Mouse (Mus musculus) NIH3T3 (cell line): ENCODE measurements at regions not wholly inside any gene's neighbourhood (a gene's known extent, or its start where the extent isn't known, plus 50 kb on each side); places are given as distances from the start of the nearest gene placed in this dataset.

ENCODE experiments used
- DNase-seq: peaks from one replicate; pipeline ENCODE4 v3.0.0-alpha.2; 2012; ENCODE audit warnings: low read depth

- no peak for DNase-seq
Measured at GRCm38 (mm10) chr12:78099761-78100160, 94.3 kb upstream of the Gm6657 start.

GRCm38 (mm10) chr12:78100756-78101155, 93.3 kb upstream of the Gm6657 start:
- DNase-seq = no peak

GRCm38 (mm10) chr12:78109931-78110330, 84.1 kb upstream of the Gm6657 start:
- DNase-seq = no peak

GRCm38 (mm10) chr12:78118131-78118530, 75.9 kb upstream of the Gm6657 start:
- no peak for DNase-seq

GRCm38 (mm10) chr12:78119246-78119645, 74.8 kb upstream of the Gm6657 start:
- peak; percentile 20 for DNase-seq

- DNase-seq = no peak
Measured at GRCm38 (mm10) chr12:78119855-78120254, 74.2 kb upstream of the Gm6657 start.

GRCm38 (mm10) chr12:78129130-78129845, 64.8 kb upstream of the Gm6657 start:
- DNase-seq = no peak

GRCm38 (mm10) chr12:78132016-78132797, 61.8 kb upstream of the Gm6657 start:
- no peak for DNase-seq

- no peak for DNase-seq
Measured at GRCm38 (mm10) chr12:78133341-78133740, 60.7 kb upstream of the Gm6657 start.

GRCm38 (mm10) chr12:78133984-78134383, 60.1 kb upstream of the Gm6657 start:
- DNase-seq = no peak

GRCm38 (mm10) chr12:78137196-78137595, 56.8 kb upstream of the Gm6657 start:
- no peak for DNase-seq

- no peak for DNase-seq
Measured at GRCm38 (mm10) chr12:78138467-78138866, 55.6 kb upstream of the Gm6657 start.
